Mouse (Mus musculus) heart, postnatal 4 days (tissue): ENCODE results near the gene Slc39a7. TPM values are rescaled to one million over a fixed set of nuclear protein-coding genes. Genes with fewer than 3 reads are reported as not detected.

Experiments
- DNase-seq: peaks from one replicate; pipeline ENCODE4 v3.0.0; 2021
- total RNA-seq, 2 experiments: library from RNA; stranded (reverse); gene quantifications; 2 replicates each; pipeline ENCODE4 v1.2.3; 2021

Gene Slc39a7
- 10 to 100 TPM; 83.8 to 86.5 TPM for total RNA-seq

GRCm38 (mm10) chr17:34031465-34032173, at the start of gene Slc39a7, which contains the start of gene Rxrb:
Gene Slc39a7, minus strand, starts transcription at chr17:34031682.
Gene Rxrb, plus strand, starts transcription at chr17:34031812.
- peak; percentile 100 for DNase-seq

GRCm38 (mm10) chr17:34079621-34080020, 48.1 kb upstream of the Slc39a7 start:
- peak; percentile 28 for DNase-seq

GRCm38 (mm10) chr17:34079002-34079401, 47.5 kb upstream of the Slc39a7 start:
- DNase-seq = no peak

GRCm38 (mm10) chr17:34078148-34078547, 46.7 kb upstream of the Slc39a7 start:
- DNase-seq = no peak

- DNase-seq = peak; percentile 80
Observed at GRCm38 (mm10) chr17:34077549-34077948, 46.1 kb upstream of the Slc39a7 start.

GRCm38 (mm10) chr17:34075271-34075670, 43.8 kb upstream of the Slc39a7 start:
- peak; percentile 80 for DNase-seq

GRCm38 (mm10) chr17:34072091-34072490, 40.6 kb upstream of the Slc39a7 start:
- DNase-seq = no peak

- no peak for DNase-seq
Observed at GRCm38 (mm10) chr17:34068864-34069263, 37.4 kb upstream of the Slc39a7 start.

- no peak for DNase-seq
Observed at GRCm38 (mm10) chr17:34057224-34057623, 25.7 kb upstream of the Slc39a7 start.

GRCm38 (mm10) chr17:34047404-34048050, 16.0 kb upstream of the Slc39a7 start:
- no peak for DNase-seq

- DNase-seq = no peak
Observed at GRCm38 (mm10) chr17:34045941-34046340, 14.5 kb upstream of the Slc39a7 start.

GRCm38 (mm10) chr17:34039562-34040450, 8.3 kb upstream of the Slc39a7 start:
- peak; percentile 69 for DNase-seq

GRCm38 (mm10) chr17:34038878-34039561, 7.5 kb upstream of the Slc39a7 start, which contains the start of gene Col11a2:
Gene Col11a2, plus strand, starts transcription at chr17:34039437.
- DNase-seq = no peak

GRCm38 (mm10) chr17:34038440-34038839, 7.0 kb upstream of the Slc39a7 start:
- no peak for DNase-seq

GRCm38 (mm10) chr17:34037241-34037640, 5.8 kb upstream of the Slc39a7 start:
- DNase-seq = no peak

GRCm38 (mm10) chr17:34036647-34037046, 5.2 kb upstream of the Slc39a7 start:
- no peak for DNase-seq

GRCm38 (mm10) chr17:34035517-34035916, 4.0 kb upstream of the Slc39a7 start:
- DNase-seq = no peak

- peak; percentile 79 for DNase-seq
Observed at GRCm38 (mm10) chr17:34034064-34034463, 2.6 kb upstream of the Slc39a7 start.

GRCm38 (mm10) chr17:34033441-34033840, 2.0 kb upstream of the Slc39a7 start:
- no peak for DNase-seq

- no peak for DNase-seq
Observed at GRCm38 (mm10) chr17:34032806-34033205, 1.3 kb upstream of the Slc39a7 start.

GRCm38 (mm10) chr17:34032174-34032632, 721 bp upstream of the Slc39a7 start:
- DNase-seq = no peak

GRCm38 (mm10) chr17:34030861-34031326, 588 bp downstream of the Slc39a7 start:
- peak; percentile 65 for DNase-seq
